Mouse (Mus musculus) lung, embryonic 14.5 days (tissue): Measurements from ENCODE around the gene Acvr2b. TPM values are rescaled to one million over a fixed set of nuclear protein-coding genes. Genes with fewer than 3 reads are reported as not detected.

Experiments used
- ATAC-seq: fragments of 200-750 bp; cut with Nextera tagmentation; 2 replicates; pipeline ENCODE4 v1.8.0; 2017; ENCODE audit warnings: mild to moderate bottlenecking, moderate TSS enrichment, moderate library complexity; ENCODE audit not compliant: insufficient read depth
- DNase-seq: peaks from one replicate; pipeline ENCODE4 v3.0.0-alpha.2; 2015
- H3K27ac ChIP-seq: fragments of 300-500 bp; sonication (generic); 2 replicates; pipeline ENCODE4 v1.5.1; 2014; ENCODE audit warnings: low read depth, mild to moderate bottlenecking, moderate library complexity
- H3K27me3 ChIP-seq: fragments of 300-500 bp; sonication (generic); 2 replicates; pipeline ENCODE4 v1.6.1; 2014; ENCODE audit warnings: low read length, control low read depth; ENCODE audit not compliant: insufficient read depth
- H3K36me3 ChIP-seq: fragments of 300-500 bp; sonication (generic); 2 replicates; pipeline ENCODE4 v1.6.1; 2014; ENCODE audit warnings: control low read depth; ENCODE audit not compliant: insufficient read depth
- H3K4me1 ChIP-seq: fragments of 300-500 bp; sonication (generic); 2 replicates; pipeline ENCODE4 v1.6.1; 2014; ENCODE audit warnings: antibody characterized with exemption, control low read depth; ENCODE audit not compliant: insufficient read depth
- H3K4me2 ChIP-seq: fragments of 300-500 bp; sonication (generic); 2 replicates; pipeline ENCODE4 v1.6.1; 2014; ENCODE audit warnings: mild to moderate bottlenecking
- H3K4me3 ChIP-seq: fragments of 300-500 bp; sonication (generic); 2 replicates; pipeline ENCODE4 v1.5.1; 2014; ENCODE audit warnings: low read depth, low read length
- H3K9ac ChIP-seq: fragments of 300-500 bp; sonication (generic); 2 replicates; pipeline ENCODE4 v1.6.1; 2014
- H3K9me3 ChIP-seq: fragments of 300-500 bp; sonication (generic); 2 replicates; pipeline ENCODE4 v1.6.1; 2016; ENCODE audit warnings: low read depth, low read length, control low read depth
- CTCF ChIP-seq: IDR thresholded peaks from 2 replicates; pipeline ENCODE4 v1.5.1; 2016; ENCODE audit warnings: antibody characterized with exemption, low read depth
- WGBS: fragments of 180-500 bp; shearing (Covaris S2); extraction: QIAGEN DNeasy Blood & Tissue Kit; methylation state at CpG from one replicate; pipeline ENCODE4 v1.1.7; 2014; 5-methylcytosine and 5-hydroxymethylcytosine counted together
- polyA plus RNA-seq: library from polyadenylated mRNA; unstranded; fragments of >200 nt; fragmentation: Nextera tagmentation; extraction: Ambion mirVana; gene quantifications from 2 replicates; pipeline ENCODE4 v1.2.1, GENCODE M21; 2014

Gene Acvr2b
- polyA plus RNA-seq, 1 experiment from 2014 or later, result 28.2 TPM

DNA sequence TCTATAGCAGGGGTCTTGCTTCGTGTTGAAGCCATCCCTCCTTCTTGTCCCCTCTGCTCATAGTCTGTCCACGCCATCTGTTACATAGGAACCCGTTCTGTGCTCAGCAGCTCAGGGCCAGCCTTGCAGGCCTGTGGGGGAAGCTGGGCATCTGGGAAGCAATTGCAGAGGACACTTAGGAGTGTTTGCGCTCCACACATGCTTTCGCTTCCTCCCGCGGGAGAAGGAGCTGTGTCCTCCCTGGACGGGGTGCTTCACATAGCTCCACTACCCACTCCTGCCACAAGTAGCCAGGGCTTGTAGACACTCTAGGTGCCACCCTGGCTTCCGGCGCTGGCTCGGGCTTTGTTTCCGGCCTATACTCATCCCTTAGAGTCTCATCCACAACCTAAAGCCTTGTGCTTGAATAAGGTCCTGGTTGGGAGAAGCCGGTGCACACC lies 24.1 kb downstream of the Acvr2b start:
- no peak overlapping the region for H3K9ac ChIP-seq
- no peaks in the 10 kb centered on the region for H3K9me3 ChIP-seq
- WGBS, result 69% methylated on average over 13 of the region's 13 CpGs
- TF ChIP-seq CTCF, result no peak
- DNase-seq (no peak), ATAC-seq (no peak; the same call in 1 of the 2 replicates)
- peak overlapping the region; percentile 71; the same call in 1 of the 2 replicates for H3K27ac ChIP-seq
- H3K27me3 ChIP-seq, result no peaks in the 10 kb centered on the region
- no peak overlapping the region for H3K4me3 ChIP-seq
- peaks cover 20% of the 10 kb centered on the region; the same call in 1 of the 2 replicates for H3K36me3 ChIP-seq
- H3K4me2 ChIP-seq, result no peak overlapping the region
- peaks cover 17% of the 10 kb centered on the region for H3K4me1 ChIP-seq

GRCm38 (mm10) chr9:119426483-119426882 lies 24.6 kb downstream of the Acvr2b start:
- Histone ChIP-seq H3K9ac (no peak overlapping the region), H3K27ac (no peak overlapping the region), H3K4me2 (no peak overlapping the region), H3K4me3 (no peak overlapping the region), H3K9me3 (no peaks in the 10 kb centered on the region), H3K36me3 (peaks cover 24% of the 10 kb centered on the region; the same call in 1 of the 2 replicates), H3K4me1 (peaks cover 16% of the 10 kb centered on the region), H3K27me3 (no peaks in the 10 kb centered on the region)
- WGBS, result 62% methylated on average over 7 of the region's 7 CpGs
- DNase-seq (peak; percentile 21), ATAC-seq (no peak)
- TF ChIP-seq CTCF, result no peak

GRCm38 (mm10) chr9:119430311-119430710 lies 28.4 kb downstream of the Acvr2b start:
- no peaks in the 10 kb centered on the region for H3K9me3 ChIP-seq
- 44% methylated on average over 7 of the region's 7 CpGs for WGBS
- peak; percentile 96 for TF ChIP-seq CTCF
- no peak overlapping the region for H3K4me3 ChIP-seq
- no peaks in the 10 kb centered on the region for H3K27me3 ChIP-seq
- H3K9ac ChIP-seq, result no peak overlapping the region
- peaks cover 56% of the 10 kb centered on the region for H3K36me3 ChIP-seq
- peak; percentile 67 for ATAC-seq
- H3K27ac ChIP-seq, result no peak overlapping the region
- peak; percentile 93 for DNase-seq
- H3K4me1 ChIP-seq, result peaks cover 6% of the 10 kb centered on the region
- H3K4me2 ChIP-seq, result no peak overlapping the region

DNA sequence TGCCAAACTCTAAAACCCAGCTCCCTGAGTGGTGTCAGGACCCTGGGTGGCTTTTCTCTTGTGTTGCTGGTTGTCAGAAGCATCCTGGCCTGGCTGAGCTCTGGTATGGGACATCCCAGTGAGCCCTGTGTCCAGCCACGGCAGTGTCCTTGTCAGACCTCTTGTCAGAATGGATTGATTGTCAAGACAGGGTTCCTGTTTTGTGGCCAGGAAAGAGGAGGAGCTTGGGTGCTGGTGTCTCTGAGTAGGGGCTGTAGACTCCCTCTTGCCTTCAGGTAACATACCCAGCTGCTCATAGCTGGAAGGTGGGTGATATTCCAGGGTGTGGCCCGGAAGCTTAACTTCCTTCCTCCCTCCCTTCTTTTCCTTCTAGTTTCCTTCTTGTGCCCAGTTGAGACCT lies 33.9 kb downstream of the Acvr2b start:
- no peak for TF ChIP-seq CTCF
- DNase-seq (no peak), ATAC-seq (no peak)
- no peaks in the 10 kb centered on the region for H3K4me1 ChIP-seq
- H3K9ac ChIP-seq, result no peak overlapping the region
- H3K4me3 ChIP-seq, result no peak overlapping the region
- peaks cover 61% of the 10 kb centered on the region for H3K36me3 ChIP-seq
- no peaks in the 10 kb centered on the region for H3K27me3 ChIP-seq
- H3K4me2 ChIP-seq, result no peak overlapping the region
- no peaks in the 10 kb centered on the region for H3K9me3 ChIP-seq
- WGBS, result 68% methylated on average over 2 of the region's 2 CpGs
- no peak overlapping the region for H3K27ac ChIP-seq

GRCm38 (mm10) chr9:119438065-119438464 lies 36.1 kb downstream of the Acvr2b start:
- Histone ChIP-seq H3K9me3 (no peaks in the 10 kb centered on the region), H3K4me1 (no peaks in the 10 kb centered on the region), H3K27ac (no peak overlapping the region), H3K4me2 (no peak overlapping the region), H3K36me3 (peaks cover 45% of the 10 kb centered on the region), H3K4me3 (no peak overlapping the region), H3K27me3 (no peaks in the 10 kb centered on the region), H3K9ac (no peak overlapping the region)
- no peak for ATAC-seq
- no peak for TF ChIP-seq CTCF
- 88% methylated on average over 12 of the region's 12 CpGs for WGBS
- no peak for DNase-seq

DNA sequence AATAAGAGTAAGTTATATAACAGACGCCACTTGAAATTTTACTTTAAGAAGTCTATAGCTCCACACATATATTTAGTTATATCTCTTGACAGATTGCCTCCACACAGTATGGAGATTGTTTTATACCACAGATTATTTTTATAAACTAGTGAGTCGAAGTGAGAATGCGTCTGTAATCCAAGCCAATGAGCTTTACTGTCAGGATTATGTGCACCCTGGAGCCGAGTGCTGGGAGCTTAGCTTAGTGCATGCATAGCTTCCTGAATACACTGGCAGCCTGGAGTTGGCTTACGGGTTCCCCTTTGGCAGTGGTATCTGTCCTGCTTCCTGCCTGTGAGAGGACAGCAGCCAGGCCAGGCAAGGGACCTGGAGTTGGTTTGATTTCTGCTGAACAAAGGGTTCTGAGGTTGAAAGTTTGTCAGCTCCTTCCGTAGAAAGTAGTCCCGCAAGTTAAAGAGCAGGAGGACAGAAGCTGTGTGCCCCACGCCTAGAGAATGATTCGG lies 36.6 kb downstream of the Acvr2b start:
- no peaks in the 10 kb centered on the region for H3K4me1 ChIP-seq
- H3K27me3 ChIP-seq, result no peaks in the 10 kb centered on the region
- ATAC-seq, result no peak
- no peak for TF ChIP-seq CTCF
- DNase-seq, result no peak
- no peak overlapping the region for H3K4me2 ChIP-seq
- H3K9ac ChIP-seq, result no peak overlapping the region
- H3K36me3 ChIP-seq, result peaks cover 40% of the 10 kb centered on the region
- H3K9me3 ChIP-seq, result no peaks in the 10 kb centered on the region
- no peak overlapping the region for H3K4me3 ChIP-seq
- 88% methylated on average over 9 of the region's 9 CpGs for WGBS
- H3K27ac ChIP-seq, result no peak overlapping the region

DNA sequence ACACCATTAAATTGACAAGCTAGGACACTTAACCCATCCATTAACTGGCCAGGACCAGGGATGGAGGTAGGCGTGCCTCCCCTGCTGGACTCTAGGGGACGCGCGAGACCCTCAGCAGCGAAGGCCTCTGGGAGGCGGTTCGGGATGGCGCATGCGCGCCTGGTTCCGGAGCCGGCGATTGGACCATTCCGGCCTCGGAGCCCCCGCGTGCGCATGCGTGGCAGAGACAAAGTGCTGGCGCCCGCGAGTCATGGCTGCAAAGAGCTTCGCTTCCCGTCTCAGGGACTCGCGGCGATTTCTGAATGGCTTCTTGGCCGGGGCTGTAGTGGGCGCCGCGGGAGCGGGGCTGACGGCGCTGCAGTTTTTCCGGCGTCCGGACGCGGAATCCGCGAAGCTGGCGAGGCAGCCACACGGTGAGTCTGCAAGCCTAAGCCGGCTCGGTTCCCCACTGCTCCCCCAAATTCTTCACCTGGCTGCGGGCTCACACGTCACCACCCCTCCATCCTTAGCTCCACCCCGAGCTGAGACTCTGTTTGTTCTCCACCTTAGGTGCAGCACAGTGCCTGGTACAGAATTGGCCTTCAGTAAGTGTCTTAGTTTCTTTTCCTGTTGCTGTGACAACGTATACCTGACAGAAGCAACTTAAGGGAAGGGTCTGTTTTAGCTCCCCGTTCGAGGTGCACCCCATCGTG lies 43.0 kb downstream of the Acvr2b start, which contains the start of gene Exog:
Exog (plus strand) TSS at position 206 of the 692 bp plus-strand sequence.
- under 1% methylated on average over 52 of the region's 52 CpGs for WGBS
- H3K27me3 ChIP-seq, result no peaks in the 10 kb centered on the region
- DNase-seq (peak; percentile 99), ATAC-seq (peak; percentile 94)
- peak; percentile 90 for TF ChIP-seq CTCF
- H3K4me3 ChIP-seq, result peak within 1 kb of the TSS; percentile 80
- peak within 1 kb of the TSS; percentile 74 for H3K4me2 ChIP-seq
- no peaks in the 10 kb centered on the region for H3K9me3 ChIP-seq
- peak within 1 kb of the TSS; percentile 89 for H3K27ac ChIP-seq
- peak within 1 kb of the TSS; percentile 90 for H3K9ac ChIP-seq
- peaks cover 6% of the 10 kb centered on the region; the same call in 1 of the 2 replicates for H3K4me1 ChIP-seq
- H3K36me3 ChIP-seq, result peaks cover 31% of the 10 kb centered on the region
